Mouse (Mus musculus) right cerebral cortex, postnatal 25 days (tissue): ENCODE results near the gene Layn.

ENCODE experiments used
- DNase-seq: peaks from one replicate; pipeline ENCODE4 v3.0.0; 2022

Gene Layn

GRCm38 (mm10) chr9:51076979-51077315 lies at the start of gene Layn:
TSS of gene Layn (minus strand) at chr9:51077094.
- DNase-seq = peak; percentile 60

- no peak for DNase-seq
These were observed 37.9 kb upstream of the Layn start for GRCm38 (mm10) chr9:51114767-51115166.

- DNase-seq = no peak
These were observed 28.9 kb upstream of the Layn start for GRCm38 (mm10) chr9:51105751-51106150.

GRCm38 (mm10) chr9:51103808-51104514 lies 27.1 kb upstream of the Layn start:
- no peak for DNase-seq

GRCm38 (mm10) chr9:51102963-51103807 lies 26.3 kb upstream of the Layn start:
- peak; percentile 34 for DNase-seq

GRCm38 (mm10) chr9:51101756-51102425 lies 25.0 kb upstream of the Layn start, which contains the start of gene 4833427G06Rik:
TSS of gene 4833427G06Rik (minus strand) at chr9:51102078.
- DNase-seq = peak; percentile 14

GRCm38 (mm10) chr9:51096306-51096705 lies 19.4 kb upstream of the Layn start:
- no peak for DNase-seq

- DNase-seq = no peak
These were observed 16.8 kb upstream of the Layn start for GRCm38 (mm10) chr9:51093697-51094096.

GRCm38 (mm10) chr9:51081614-51082013 lies 4.7 kb upstream of the Layn start:
- DNase-seq = no peak

- no peak for DNase-seq
These were observed 455 bp downstream of the Layn start for GRCm38 (mm10) chr9:51076300-51076978.

- peak; percentile 15 for DNase-seq
These were observed 1.1 kb downstream of the Layn start for GRCm38 (mm10) chr9:51075780-51076179.

- DNase-seq = no peak
These were observed 6.1 kb downstream of the Layn start for GRCm38 (mm10) chr9:51070801-51071200.

GRCm38 (mm10) chr9:51068202-51068601 lies 8.7 kb downstream of the Layn start:
- DNase-seq = no peak

GRCm38 (mm10) chr9:51060601-51061000 lies 16.3 kb downstream of the Layn start, which contains the start of gene Btg4:
TSS of gene Btg4 (plus strand) at chr9:51060901.
- no peak for DNase-seq

GRCm38 (mm10) chr9:51058951-51059521 lies 17.9 kb downstream of the Layn start:
- peak; percentile 36 for DNase-seq

GRCm38 (mm10) chr9:51056360-51057324 lies 20.3 kb downstream of the Layn start:
- DNase-seq = no peak

GRCm38 (mm10) chr9:51052180-51052579 lies 24.7 kb downstream of the Layn start:
- no peak for DNase-seq

- no peak for DNase-seq
These were observed 34.8 kb downstream of the Layn start for GRCm38 (mm10) chr9:51042136-51042535.

GRCm38 (mm10) chr9:51041491-51041980 lies 35.4 kb downstream of the Layn start:
- no peak for DNase-seq

GRCm38 (mm10) chr9:51032785-51033529 lies 43.9 kb downstream of the Layn start:
- no peak for DNase-seq
